In genomic region chr3:131112573-131112955, GRCm38 (mm10) we compare ENCODE assay signal across 9 mouse cellular contexts. TPM values are rescaled to one million over a fixed set of nuclear protein-coding genes. Genes with fewer than 3 reads are reported as not detected.
DNase-seq lines count a peak whose midpoint lies in the region; ATAC-seq lines count a peak whose summit lies in the region.
"Had no signal": no experiment of that assay in that cellular context is flagged by ENCODE, and none has a peak within 500 bp of the region (broad histone marks: within the 10 kb centered on the region; RNA-seq: fewer than 3 reads in every experiment).

No protein-coding gene starts in this region.

- H3K36me3 ChIP-seq in kidney, embryonic 16.5 days (ENCODE audit: insufficient read depth, low read length) = no peaks in the 10 kb centered on the region
- peaks cover 34% of the 10 kb centered on the region for H3K36me3 ChIP-seq in embryonic facial prominence, embryonic 10.5 days (replicated peaks)
- H3K36me3 ChIP-seq in intestine, embryonic 16.5 days (ENCODE audit: control insufficient read depth, insufficient read depth, low read length) = no peaks in the 10 kb centered on the region
- H3K36me3 ChIP-seq in neural tube, embryonic 15.5 days = no peaks in the 10 kb centered on the region

- H3K4me3 ChIP-seq in kidney, embryonic 16.5 days (ENCODE audit: low read length) = peak overlapping the region; percentile 69
- peak overlapping the region; percentile 85 for H3K4me3 ChIP-seq in embryonic facial prominence, embryonic 10.5 days
- peak overlapping the region; percentile 50 for H3K4me3 ChIP-seq in intestine, embryonic 16.5 days (ENCODE audit: low read length)
- H3K4me3 ChIP-seq in neural tube, embryonic 15.5 days (replicated peaks) = peak overlapping the region; percentile 38

- no peak overlapping the region for H3K27ac ChIP-seq in kidney, embryonic 16.5 days (ENCODE audit: low read length)
- peak overlapping the region; percentile 96 for H3K27ac ChIP-seq in embryonic facial prominence, embryonic 10.5 days (replicated peaks)
- no peak overlapping the region for H3K27ac ChIP-seq in intestine, embryonic 16.5 days (ENCODE audit: low read length)
- no peak overlapping the region for H3K27ac ChIP-seq in neural tube, embryonic 15.5 days (replicated peaks)

- peak overlapping the region; percentile 73 for H3K9ac ChIP-seq in kidney, embryonic 16.5 days (replicated peaks; ENCODE audit: low read length)
- H3K9ac ChIP-seq in intestine, embryonic 16.5 days (ENCODE audit: low read depth, low read length) = 0 out of 2 replicates have a peak overlapping the region, but pooled peaks have one; percentile 48
- no peak overlapping the region for H3K9ac ChIP-seq in neural tube, embryonic 15.5 days (replicated peaks)

- peaks cover 38% of the 10 kb centered on the region for H3K27me3 ChIP-seq in kidney, embryonic 16.5 days (ENCODE audit: insufficient read depth, low read length)
- H3K27me3 ChIP-seq in embryonic facial prominence, embryonic 10.5 days (replicated peaks; ENCODE audit: low read depth, poor library complexity, severe bottlenecking) = peaks cover 28% of the 10 kb centered on the region
- peaks cover 68% of the 10 kb centered on the region for H3K27me3 ChIP-seq in intestine, embryonic 16.5 days (replicated peaks; ENCODE audit: control insufficient read depth, insufficient read depth, low read length)
- H3K27me3 ChIP-seq in neural tube, embryonic 15.5 days (replicated peaks) = peaks cover 50% of the 10 kb centered on the region

- peaks cover 28% of the 10 kb centered on the region; the same call in 1 of the 2 replicates for H3K4me1 ChIP-seq in kidney, embryonic 16.5 days (ENCODE audit: insufficient read depth, low read length)
- peaks cover 63% of the 10 kb centered on the region for H3K4me1 ChIP-seq in embryonic facial prominence, embryonic 10.5 days
- peaks cover 26% of the 10 kb centered on the region for H3K4me1 ChIP-seq in intestine, embryonic 16.5 days (ENCODE audit: control insufficient read depth, insufficient read depth, low read length)
- H3K4me1 ChIP-seq in neural tube, embryonic 15.5 days = peaks cover 35% of the 10 kb centered on the region

- ATAC-seq in kidney, embryonic 16.5 days (ENCODE audit: low FRiP score, low TSS enrichment) = no peak
- ATAC-seq in intestine, embryonic 16.5 days = no peak
- ATAC-seq in neural tube, embryonic 15.5 days (ENCODE audit: low FRiP score) = no peak

- WGBS in kidney, embryonic 16.5 days = 0% methylated on average over 7 of the region's 7 CpGs
- WGBS in embryonic facial prominence, embryonic 10.5 days = under 1% methylated on average over 7 of the region's 7 CpGs
- 1% methylated on average over 7 of the region's 7 CpGs for WGBS in intestine, embryonic 16.5 days
- WGBS in neural tube, embryonic 15.5 days = under 1% methylated on average over 7 of the region's 7 CpGs

- no peaks in the 10 kb centered on the region for H3K9me3 ChIP-seq in kidney, embryonic 16.5 days (ENCODE audit: low read length)
- no peaks in the 10 kb centered on the region for H3K9me3 ChIP-seq in embryonic facial prominence, embryonic 10.5 days
- no peaks in the 10 kb centered on the region for H3K9me3 ChIP-seq in intestine, embryonic 16.5 days (ENCODE audit: control insufficient read depth, low read length)
- H3K9me3 ChIP-seq in neural tube, embryonic 15.5 days (replicated peaks) = no peaks in the 10 kb centered on the region

- H3K4me2 ChIP-seq in kidney, embryonic 16.5 days (replicated peaks; ENCODE audit: low read depth, low read length) = peak overlapping the region; percentile 89
- H3K4me2 ChIP-seq in intestine, embryonic 16.5 days (ENCODE audit: low read depth, low read length) = peak overlapping the region; percentile 86
- peak overlapping the region; percentile 69 for H3K4me2 ChIP-seq in neural tube, embryonic 15.5 days

- no peak for DNase-seq in kidney, adult 8-10 months
- DNase-seq in embryonic facial prominence, embryonic 10.5 days (ENCODE audit: low spot score) = no peak
- no peak for DNase-seq in right cerebral cortex, postnatal 36 days (ENCODE audit: low spot score in 2 of 2)
- no peak for DNase-seq in embryo, embryonic 9.5 days (ENCODE audit: extremely low spot score)
- DNase-seq in testis, postnatal 14 days (ENCODE audit: low spot score) = no peak
- DNase-seq: layer of hippocampus, adult 9-11 months had no signal

RNA-seq across cellular contexts. Expression of gene Lef1, which starts 2.3 kb away (rescaled TPM):
- polyA plus RNA-seq in kidney, embryonic 16.5 days (2015; fragmentation: Nextera tagmentation; extraction: Ambion mirVana) = 20.0 and 28.6 TPM in 2 replicates
- polyA plus RNA-seq in embryonic facial prominence, embryonic 10.5 days (2016; fragmentation: Nextera tagmentation; extraction: Ambion mirVana) = 51.2 and 61.3 TPM in 2 replicates
- polyA plus RNA-seq in intestine, embryonic 16.5 days (2015; fragmentation: Nextera tagmentation; extraction: Ambion mirVana) = 0.28 and 0.31 TPM in 2 replicates
- polyA plus RNA-seq in neural tube, embryonic 15.5 days (2015; fragmentation: Nextera tagmentation; extraction: Ambion mirVana) = 6.3 and 28.7 TPM in 2 replicates
